ENCODE assay signal across 9 mouse cellular contexts in genomic region chr7:83599913-83600286, GRCm38 (mm10). TPM values are rescaled to one million over a fixed set of nuclear protein-coding genes. Genes with fewer than 3 reads are reported as not detected.
DNase-seq lines count a peak whose midpoint lies in the region; ATAC-seq lines count a peak whose summit lies in the region.
"Had no signal": no experiment of that assay in that cellular context is flagged by ENCODE, and none has a peak within 500 bp of the region (broad histone marks: within the 10 kb centered on the region; RNA-seq: fewer than 3 reads in every experiment).

No protein-coding gene starts in this region.

- no peaks in the 10 kb centered on the region for H3K27me3 ChIP-seq in limb, embryonic 10.5 days (ENCODE audit: low read depth, poor library complexity, severe bottlenecking)
- no peaks in the 10 kb centered on the region for H3K27me3 ChIP-seq in neural tube, embryonic 12.5 days (replicated peaks)
- H3K27me3 ChIP-seq: heart, embryonic 13.5 days had no signal

- no peak overlapping the region for H3K27ac ChIP-seq in limb, embryonic 10.5 days
- no peak overlapping the region for H3K27ac ChIP-seq in neural tube, embryonic 12.5 days
- H3K27ac ChIP-seq: heart, embryonic 13.5 days had no signal

- peak; percentile 60 for DNase-seq in layer of hippocampus, adult 11-12 months (ENCODE audit: low spot score)
- no peak for DNase-seq in layer of hippocampus, adult 9-10 months (ENCODE audit: low spot score)
- peak; percentile 39 for DNase-seq in NIH3T3 (ENCODE audit: low read depth)
- DNase-seq in cerebellum, adult 9-10 months: peak; percentile 52
- peak; percentile 75 for DNase-seq in limb, embryonic 10.5 days (ENCODE audit: low spot score)
- DNase-seq in yolk sac, embryonic 10.5 days (ENCODE audit: low spot score): peak; percentile 8

- H3K4me3 ChIP-seq in limb, embryonic 10.5 days: no peak overlapping the region
- H3K4me3 ChIP-seq in neural tube, embryonic 12.5 days: no peak overlapping the region
- H3K4me3 ChIP-seq: heart, embryonic 13.5 days had no signal

- no peak overlapping the region for H3K4me2 ChIP-seq in neural tube, embryonic 12.5 days (replicated peaks)
- H3K4me2 ChIP-seq: heart, embryonic 13.5 days had no signal

- WGBS in limb, embryonic 10.5 days: 61% methylated on average over 8 of the region's 8 CpGs
- WGBS in neural tube, embryonic 12.5 days: 60% methylated on average over 8 of the region's 8 CpGs

- H3K4me1 ChIP-seq in limb, embryonic 10.5 days: peaks cover 8% of the 10 kb centered on the region
- H3K4me1 ChIP-seq in neural tube, embryonic 12.5 days: no peaks in the 10 kb centered on the region
- H3K4me1 ChIP-seq: heart, embryonic 13.5 days had no signal

- ATAC-seq in granulocyte monocyte progenitor cell, adult 5-6 weeks (replicated peaks; ENCODE audit: poor library complexity, severe bottlenecking): peak; percentile 86
- 0 out of 2 replicates have a peak, but pooled peaks have one; percentile 48 for ATAC-seq in neural tube, embryonic 12.5 days (ENCODE audit: low FRiP score, low read depth)

- H3K9ac ChIP-seq in neural tube, embryonic 12.5 days: no peak overlapping the region
- H3K9ac ChIP-seq: heart, embryonic 13.5 days had no signal

- no peaks in the 10 kb centered on the region for H3K36me3 ChIP-seq in limb, embryonic 10.5 days
- H3K36me3 ChIP-seq in neural tube, embryonic 12.5 days: no peaks in the 10 kb centered on the region
- H3K36me3 ChIP-seq: heart, embryonic 13.5 days had no signal

- no peaks in the 10 kb centered on the region for H3K9me3 ChIP-seq in limb, embryonic 10.5 days (replicated peaks)
- no peaks in the 10 kb centered on the region for H3K9me3 ChIP-seq in neural tube, embryonic 12.5 days
- H3K9me3 ChIP-seq: heart, embryonic 13.5 days had no signal

RNA-seq across cellular contexts. Expression of gene Tmc3, which starts 15.2 kb away (rescaled TPM):
- not detected in 2 replicates for total RNA-seq in granulocyte monocyte progenitor cell, adult 5-6 weeks (2014; fragmentation: Nextera tagmentation)
- total RNA-seq in granulocyte monocyte progenitor cell, adult 5-6 weeks (2017): 0.04 TPM in 1 of 2 replicates, not detected in the other
- polyA plus RNA-seq in limb, embryonic 10.5 days (2016; fragmentation: Nextera tagmentation; extraction: Ambion mirVana): 0.31 and 0.66 TPM in 2 replicates
- 0.10 and 0.28 TPM in 2 replicates for polyA plus RNA-seq in neural tube, embryonic 12.5 days (2016; fragmentation: Nextera tagmentation; extraction: Ambion mirVana)

RNA-seq across cellular contexts. Expression of gene Stard5, which starts 31.9 kb away (rescaled TPM):
- 9.7 and 17.4 TPM in 2 replicates for total RNA-seq in granulocyte monocyte progenitor cell, adult 5-6 weeks (2014; fragmentation: Nextera tagmentation)
- 8.5 and 10.7 TPM in 2 replicates for total RNA-seq in granulocyte monocyte progenitor cell, adult 5-6 weeks (2017)
- polyA plus RNA-seq in limb, embryonic 10.5 days (2016; fragmentation: Nextera tagmentation; extraction: Ambion mirVana): 15.2 and 18.1 TPM in 2 replicates
- polyA plus RNA-seq in neural tube, embryonic 12.5 days (2016; fragmentation: Nextera tagmentation; extraction: Ambion mirVana): 10.5 and 12.0 TPM in 2 replicates
